Mouse (Mus musculus): Measurements from ENCODE around the gene Cyp2d9.

DNA sequence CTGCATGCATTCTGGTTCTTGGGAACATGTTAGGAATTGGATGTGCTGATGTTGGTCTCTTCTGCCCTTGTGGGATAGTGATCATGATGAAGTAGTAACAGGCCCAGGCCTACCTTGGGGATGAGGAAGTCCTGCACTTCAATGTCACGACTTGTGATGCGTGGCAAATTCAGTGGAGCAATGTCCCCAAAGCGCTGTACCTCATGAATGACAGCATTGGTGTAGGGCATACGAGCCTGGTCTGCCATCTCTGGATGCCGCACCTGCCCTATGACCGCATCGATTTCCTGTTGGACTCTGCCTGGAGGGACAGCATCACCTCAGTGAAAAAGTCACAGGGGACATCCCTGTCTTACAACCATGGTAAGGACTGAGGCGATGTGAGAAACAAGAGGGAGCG is 29.6 kb upstream of the Cyp2d9 start:
- TF ChIP-seq MYC (IDR thresholded peaks at IDR 0.05; ENCODE audit: low read depth, low read length) (no peak), ETS1 (conservative IDR thresholded peaks at IDR 0.05; ENCODE audit: low read depth, low read length) (no peak), KAT2A (IDR thresholded peaks at IDR 0.05; ENCODE audit: insufficient replicate concordance, low read length) (no peak), CHD1 (IDR thresholded peaks at IDR 0.05; ENCODE audit: low read depth, low read length) (no peak), CTCF (conservative IDR thresholded peaks at IDR 0.05 in 1 of 2, IDR thresholded peaks at IDR 0.05 in 1 of 2; ENCODE audit: low read depth in 2 of 2, low read length in 2 of 2) (no peak), MXI1 (IDR thresholded peaks at IDR 0.05; ENCODE audit: low read depth, low read length) (no peak), MAFK (IDR thresholded peaks at IDR 0.05; ENCODE audit: insufficient replicate concordance, low read length) (no peak), USF2 (conservative IDR thresholded peaks at IDR 0.05; ENCODE audit: low read depth, low read length) (no peak), MAZ (IDR thresholded peaks at IDR 0.05; ENCODE audit: low read depth, low read length) (no peak), NRF1 (IDR thresholded peaks at IDR 0.05; ENCODE audit: low read depth, low read length) (no peak), UBTF (IDR thresholded peaks at IDR 0.05; ENCODE audit: low read depth, low read length) (no peak), POLR2A (IDR thresholded peaks at IDR 0.05; ENCODE audit: low read depth, low read length) (no peak)

Data from CH12.LX (cell line).